Mouse (Mus musculus) spleen, adult 10 weeks (tissue): ENCODE data around the gene Dennd1c. TPM values are rescaled to one million over a fixed set of nuclear protein-coding genes. Genes with fewer than 3 reads are reported as not detected.

Experiments used
- polyA plus RNA-seq: library from polyadenylated mRNA; stranded (reverse); fragments of 350-450 nt; fragmentation: Illumina TruSeq; extraction: RNeasy Lipid Tissue Mini Kit (QIAGEN cat#74804); gene quantifications from one replicate; pipeline ENCODE4 v1.2.3, GENCODE M21; 2015; ENCODE audit warnings: low replicate concordance; ENCODE audit not compliant: insufficient read depth

Dennd1c gene
- polyA plus RNA-seq = 128 TPM

GRCm38 (mm10) chr17:57078336-57078735 lies at the start of gene Dennd1c:
TSS of gene Dennd1c (minus strand) at chr17:57078514.

GRCm38 (mm10) chr17:57105181-57106034 lies 27.1 kb upstream of the Dennd1c start, which contains the start of gene Tnfsf9:
TSS of gene Tnfsf9 (plus strand) at chr17:57105325.

DNA sequence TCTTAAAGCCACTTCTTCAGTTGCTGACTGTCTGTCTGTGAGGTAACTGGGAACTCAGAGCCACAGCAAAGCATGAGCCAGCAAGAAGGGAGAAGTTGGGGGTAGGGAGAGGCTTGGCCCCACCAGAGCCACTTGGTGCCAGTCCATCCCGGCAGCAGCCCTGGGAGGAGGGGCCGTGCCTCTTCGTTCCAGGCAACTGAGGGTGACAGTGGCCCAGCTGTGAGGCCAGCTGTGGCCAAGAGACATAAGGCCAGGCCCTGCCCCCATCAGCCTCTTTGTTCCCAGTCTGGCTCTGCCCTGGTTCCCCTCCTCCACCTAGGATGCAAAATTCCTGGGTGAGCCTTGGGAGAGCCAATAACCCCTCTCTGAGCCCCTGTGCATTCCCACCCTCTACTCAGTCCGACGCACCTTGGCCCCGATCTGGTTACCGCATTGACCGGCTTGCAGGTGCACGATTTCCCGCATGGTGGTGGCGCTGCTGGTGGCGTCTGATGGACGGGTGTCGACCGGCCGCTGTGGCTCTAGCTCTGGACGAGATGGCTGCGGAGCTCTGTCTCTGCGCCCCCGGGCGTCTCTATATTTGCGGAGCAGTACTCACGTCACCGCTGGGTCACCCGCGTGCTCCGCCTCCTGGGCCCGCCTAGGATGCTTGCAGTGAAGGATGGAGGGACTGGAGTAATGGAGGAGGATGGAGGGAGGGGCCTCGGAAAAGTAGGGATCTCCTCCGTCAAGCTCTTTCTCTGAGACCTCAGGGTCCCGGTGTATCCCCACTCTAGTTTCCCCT lies 8.9 kb upstream of the Dennd1c start, which contains the start of gene Tubb4a:
TSS of gene Tubb4a (minus strand) at position 734 of the 784 bp plus-strand sequence.

GRCm38 (mm10) chr17:57059486-57059977 lies 18.8 kb downstream of the Dennd1c start, which contains the start of gene Slc25a23:
TSS of gene Slc25a23 (minus strand) at chr17:57059863.

GRCm38 (mm10) chr17:57058891-57059485 lies 19.3 kb downstream of the Dennd1c start, which contains the start of gene Crb3:
TSS of gene Crb3 (plus strand) at chr17:57059105.

GRCm38 (mm10) chr17:57041554-57041953 lies 36.8 kb downstream of the Dennd1c start, which contains the start of gene Slc25a41:
TSS of gene Slc25a41 (minus strand) at chr17:57041654.

GRCm38 (mm10) chr17:57030931-57031660 lies 47.2 kb downstream of the Dennd1c start, which contains the start of gene Khsrp:
TSS of gene Khsrp (minus strand) at chr17:57031522.

Other genes with a start within 250 kb of the Dennd1c start
- gene Rfx2, start 247.5 kb downstream of the Dennd1c start, polyA plus RNA-seq = 1.8 TPM
- not detected for gene Acsbg2, start 204.1 kb downstream of the Dennd1c start, polyA plus RNA-seq
- 0.19 TPM for gene 1700061G19Rik, start 203.0 kb downstream of the Dennd1c start, polyA plus RNA-seq
- 8.2 TPM for gene Mllt1, start 143.1 kb downstream of the Dennd1c start, polyA plus RNA-seq
- not detected for gene Acer1, start 96.4 kb downstream of the Dennd1c start, polyA plus RNA-seq
- 11.5 TPM for gene Clpp, start 88.2 kb downstream of the Dennd1c start, polyA plus RNA-seq
- 7.3 TPM for gene Alkbh7, start 81.2 kb downstream of the Dennd1c start, polyA plus RNA-seq
- not detected for gene Pspn, start 78.5 kb downstream of the Dennd1c start, polyA plus RNA-seq
- 29.0 TPM for gene Gtf2f1, start 67.2 kb downstream of the Dennd1c start, polyA plus RNA-seq
- gene Gm17949, start 67.0 kb downstream of the Dennd1c start, polyA plus RNA-seq = not detected
- 40.8 TPM for gene Khsrp, start 47.0 kb downstream of the Dennd1c start, polyA plus RNA-seq
- not detected for gene Slc25a41, start 36.9 kb downstream of the Dennd1c start, polyA plus RNA-seq
- gene Crb3, start 19.4 kb downstream of the Dennd1c start, polyA plus RNA-seq = 0.84 TPM
- 10.4 TPM for gene Slc25a23, start 18.7 kb downstream of the Dennd1c start, polyA plus RNA-seq
- 0.83 TPM for gene Tubb4a, start 9.3 kb upstream of the Dennd1c start, polyA plus RNA-seq
- gene Tnfsf9, start 26.8 kb upstream of the Dennd1c start, polyA plus RNA-seq = 2.3 TPM
- gene Cd70, start 71.3 kb upstream of the Dennd1c start, polyA plus RNA-seq = not detected
- 6.5 TPM for gene Tnfsf14, start 115.7 kb upstream of the Dennd1c start, polyA plus RNA-seq
- 530 TPM for gene C3, start 149.6 kb upstream of the Dennd1c start, polyA plus RNA-seq
- gene Gpr108, start 169.9 kb upstream of the Dennd1c start, polyA plus RNA-seq = 32.8 TPM
- gene Trip10, start 170.9 kb upstream of the Dennd1c start, polyA plus RNA-seq = 18.0 TPM
- 106 TPM for gene Vav1, start 200.6 kb upstream of the Dennd1c start, polyA plus RNA-seq